Mouse (Mus musculus) thymus, postnatal 36 days (tissue): Measurements from ENCODE around the gene Qrich2.
A peak's percentile ranks its signal among the peaks of the same experiment; 100 is the strongest.

Source experiments
- DNase-seq, 2 experiments: peaks; one replicate each; pipeline ENCODE4 v3.0.0; 2022; ENCODE audit warnings: mixed read lengths in 2 of 2

Qrich2 gene

DNA sequence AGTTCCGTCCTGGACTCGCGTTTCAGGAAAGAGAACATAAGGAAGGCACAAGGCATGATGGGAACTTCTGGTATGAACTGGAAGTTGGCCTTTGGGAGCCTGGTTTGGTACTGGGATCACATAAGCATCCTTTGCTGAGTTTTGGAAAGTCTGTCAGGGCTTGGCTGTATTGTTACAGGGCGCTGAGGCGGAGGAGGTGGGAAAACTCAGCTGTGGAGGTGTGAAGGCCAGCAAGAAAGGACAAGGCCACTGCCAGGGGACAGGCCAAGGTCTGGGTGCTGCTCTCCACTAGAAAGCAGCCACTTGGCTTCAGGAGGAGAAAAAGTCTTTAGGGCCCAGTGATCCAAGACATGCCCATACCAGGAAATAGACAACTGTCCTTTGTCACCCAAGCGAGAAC, 22.7 kb downstream of the Qrich2 start:
- no peak for DNase-seq

GRCm38 (mm10) chr11:116442867-116443177, 23.2 kb downstream of the Qrich2 start:
- DNase-seq, result no peak

GRCm38 (mm10) chr11:116442129-116442866, 23.7 kb downstream of the Qrich2 start:
- no peak for DNase-seq

DNA sequence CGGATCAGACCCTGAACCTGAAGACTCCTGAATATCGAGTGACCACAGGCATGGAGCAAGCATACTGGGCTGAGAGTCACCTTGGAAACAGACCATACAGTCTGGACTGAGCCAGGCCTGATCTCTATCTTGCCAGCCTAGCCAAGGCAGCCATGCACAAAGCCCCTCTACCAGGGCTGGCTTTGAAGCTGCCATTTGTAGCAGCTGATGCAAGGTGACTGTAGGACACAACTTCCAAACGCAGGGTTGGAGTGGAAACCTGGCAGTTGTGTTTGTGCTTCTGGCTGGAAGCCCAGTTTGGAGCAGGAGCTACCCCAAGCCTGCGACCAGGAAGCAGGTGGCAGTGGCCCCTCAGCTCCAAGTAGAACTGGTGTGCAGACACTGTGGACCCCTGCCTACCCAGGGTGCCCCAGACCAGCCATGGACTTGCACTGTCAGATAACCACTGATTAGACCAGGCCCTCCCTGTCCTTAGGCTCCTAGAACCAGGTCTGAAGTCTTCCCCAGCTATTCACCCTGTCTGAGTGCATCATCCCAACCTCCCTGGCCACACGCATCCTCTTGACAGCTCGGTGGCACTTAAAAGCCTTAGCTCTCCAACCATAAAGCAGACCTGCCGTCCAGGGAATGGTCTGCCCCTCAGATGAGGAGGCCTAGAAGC, 25.5 kb downstream of the Qrich2 start:
- no peak for DNase-seq

DNA sequence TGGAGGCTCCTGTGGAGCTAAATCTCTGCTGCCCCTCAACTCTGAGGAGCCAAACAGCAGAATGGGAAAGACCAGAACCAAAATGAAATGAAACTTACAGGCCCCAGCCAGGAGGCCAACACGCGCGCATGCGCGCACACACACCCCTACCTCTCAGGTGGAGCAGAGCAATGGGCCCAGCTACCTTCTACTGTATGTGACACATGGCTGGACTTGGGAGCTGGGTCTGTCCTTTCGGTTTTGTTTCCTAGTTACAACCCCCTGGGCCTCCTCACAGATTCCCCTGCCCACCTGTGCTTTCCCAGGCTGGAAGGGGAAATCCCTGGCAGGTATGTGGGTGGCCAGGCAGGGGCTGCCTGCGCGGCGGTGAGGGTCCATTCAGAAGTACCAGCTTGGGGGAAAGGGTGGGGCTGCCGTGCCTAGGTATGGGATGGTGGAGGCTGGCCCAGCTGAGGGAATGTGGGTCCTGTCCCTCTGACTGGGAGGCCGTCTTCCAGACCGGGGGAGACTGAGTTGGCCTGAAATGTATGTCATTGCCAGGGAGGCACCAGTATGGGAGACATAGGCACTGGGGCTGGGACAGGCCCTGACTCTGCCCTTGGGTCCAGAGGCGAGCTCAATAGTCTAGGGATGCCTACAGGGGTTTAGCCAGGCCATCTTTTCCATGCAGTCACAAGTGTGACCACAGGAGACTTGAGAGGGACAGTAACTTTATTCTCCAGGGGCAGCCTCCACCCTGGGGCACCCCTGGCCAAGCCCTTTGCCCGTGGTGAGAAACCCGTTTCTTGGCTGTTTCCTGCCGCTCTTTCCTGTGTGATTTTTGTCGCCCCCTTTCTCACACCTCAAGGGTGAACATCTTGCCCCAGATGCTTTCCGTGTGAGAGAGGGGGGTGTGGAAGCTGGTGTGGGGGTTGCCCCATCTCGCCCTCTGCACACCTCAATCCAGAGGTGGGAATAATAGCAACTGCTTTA, 26.5 kb downstream of the Qrich2 start:
- DNase-seq, result peak; percentile 50 to 64

- DNase-seq, result no peak
Observed at GRCm38 (mm10) chr11:116437541-116437940, 28.5 kb downstream of the Qrich2 start.

GRCm38 (mm10) chr11:116436725-116437331, 29.2 kb downstream of the Qrich2 start:
- no peak for DNase-seq

- DNase-seq, result no peak
Observed at GRCm38 (mm10) chr11:116435992-116436724, 29.9 kb downstream of the Qrich2 start.

DNA sequence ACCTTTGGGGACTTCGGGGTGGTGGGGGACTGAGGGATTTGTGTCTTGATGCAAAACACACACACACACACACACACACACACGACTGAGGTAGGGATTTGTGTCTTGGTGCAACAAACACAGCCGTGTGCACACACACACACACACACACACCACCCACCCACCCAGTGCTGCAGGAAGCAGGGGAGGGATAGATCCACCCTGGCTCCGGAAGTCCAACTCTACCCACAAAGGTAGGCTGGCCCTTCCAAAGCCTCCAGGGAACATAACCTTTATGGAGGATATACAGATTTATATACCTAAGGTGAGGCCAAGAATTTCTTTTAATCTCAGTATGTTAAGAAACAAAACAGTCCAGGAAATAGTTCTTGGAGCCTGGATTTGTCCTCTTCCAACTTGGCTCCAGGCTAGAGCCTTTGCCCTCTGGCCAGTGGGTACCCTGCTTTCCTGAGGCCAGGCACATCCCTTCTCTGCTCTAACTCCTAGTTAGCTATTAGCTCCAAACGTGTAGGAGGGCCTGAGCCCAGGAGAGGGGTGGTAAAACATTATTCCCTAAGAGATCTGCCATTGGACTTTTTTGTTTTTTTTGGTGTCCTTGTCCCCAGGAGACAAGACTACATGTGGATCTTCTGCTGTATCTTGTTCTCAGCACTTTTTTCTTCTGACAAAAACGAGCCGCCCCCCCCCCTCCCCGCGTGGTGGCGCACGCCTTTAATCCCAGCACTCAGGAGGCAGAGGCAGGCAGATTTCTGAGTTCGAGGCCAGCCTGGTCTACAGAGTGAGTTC, 30.9 kb downstream of the Qrich2 start:
- peak in 1 of 2 experiments; percentile 51 for DNase-seq

- DNase-seq, result peak; percentile 72 to 74
Observed at GRCm38 (mm10) chr11:116434287-116434966, 31.6 kb downstream of the Qrich2 start.

DNA sequence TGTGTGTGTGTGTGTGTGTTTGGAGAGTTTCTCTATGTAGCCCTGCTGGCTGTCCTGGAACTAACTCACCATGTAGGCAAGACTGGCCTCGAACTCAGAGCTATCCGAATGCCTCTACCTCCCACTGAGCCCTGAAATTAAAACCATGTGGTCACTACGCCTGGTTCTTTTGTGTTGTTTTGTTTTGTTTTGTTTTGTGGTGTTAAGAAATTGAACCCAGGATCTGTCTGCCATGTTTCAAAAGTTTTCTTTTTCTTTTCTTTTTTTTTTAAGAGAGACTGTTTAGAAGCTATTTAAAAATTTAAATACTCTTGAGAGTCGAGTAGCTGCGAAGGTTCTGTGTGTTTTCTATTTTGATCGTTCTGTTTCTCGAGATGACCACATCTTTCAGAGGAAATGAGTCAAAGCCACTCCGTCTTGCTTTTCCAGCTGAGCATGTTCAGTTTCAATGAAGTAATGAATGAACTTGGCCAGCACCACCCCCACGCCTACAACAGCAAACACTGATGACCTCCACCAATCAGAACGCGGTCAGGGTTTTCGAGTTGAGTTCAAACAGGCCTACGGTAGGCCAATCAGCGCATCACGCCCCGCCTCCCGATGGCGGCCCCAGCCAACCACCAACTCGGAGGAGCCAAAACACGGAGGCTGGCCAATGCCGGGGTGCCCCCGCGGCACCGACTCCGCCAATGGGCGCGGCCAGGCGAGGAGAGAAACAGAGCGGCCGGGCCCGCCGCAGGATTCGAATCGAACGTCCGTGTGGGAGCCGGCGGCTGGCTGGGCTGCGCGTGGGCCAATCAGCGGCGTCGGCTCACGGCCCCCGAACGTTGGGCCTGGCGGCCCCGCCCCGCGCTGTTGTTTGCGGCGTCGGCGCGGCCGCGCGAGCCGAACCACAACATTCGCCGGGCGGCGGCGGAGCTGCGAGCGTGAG, 32.4 kb downstream of the Qrich2 start, which contains the start of gene Ubald2:
Gene Ubald2, plus strand, starts transcription at position 739 of the 931 bp plus-strand sequence.
- peak; percentile 98 to 100 for DNase-seq

DNA sequence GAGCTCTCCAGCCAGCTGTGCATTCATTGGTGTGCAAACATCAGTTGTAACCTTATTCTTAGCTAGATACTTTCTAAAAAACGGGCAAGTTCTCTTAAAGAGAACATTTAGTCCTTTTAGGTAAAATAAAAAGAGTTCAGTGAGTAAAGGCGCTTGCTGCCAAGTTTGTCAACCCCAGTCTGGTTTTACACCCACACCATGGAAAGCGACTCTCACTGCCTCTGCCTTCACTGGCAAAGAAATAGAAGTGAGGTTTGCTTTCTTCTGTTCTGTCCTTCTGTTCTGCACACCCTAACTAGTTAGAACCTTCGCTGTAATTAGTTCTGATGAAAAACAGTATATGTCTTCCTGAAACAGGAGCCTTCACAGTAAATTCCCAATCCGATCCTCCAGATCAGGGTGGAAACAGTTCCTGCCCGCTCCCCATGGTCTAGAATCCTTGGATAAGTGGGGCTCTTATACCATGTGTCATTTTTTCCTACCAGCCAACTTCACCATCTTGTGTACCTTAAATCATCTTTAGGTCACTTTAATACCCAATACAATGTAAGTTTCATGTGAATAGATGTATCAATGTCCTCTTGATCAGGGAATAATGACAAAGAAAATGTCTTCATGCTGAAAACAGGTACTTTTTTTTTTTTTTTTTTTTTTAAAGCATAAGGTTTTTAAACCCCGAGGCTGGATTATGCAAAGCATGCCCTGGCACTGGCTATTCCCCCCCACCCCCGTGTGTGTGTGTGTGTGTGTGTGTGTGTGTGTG, 33.3 kb downstream of the Qrich2 start:
- DNase-seq, result no peak

GRCm38 (mm10) chr11:116432127-116432526, 33.9 kb downstream of the Qrich2 start:
- no peak for DNase-seq

DNA sequence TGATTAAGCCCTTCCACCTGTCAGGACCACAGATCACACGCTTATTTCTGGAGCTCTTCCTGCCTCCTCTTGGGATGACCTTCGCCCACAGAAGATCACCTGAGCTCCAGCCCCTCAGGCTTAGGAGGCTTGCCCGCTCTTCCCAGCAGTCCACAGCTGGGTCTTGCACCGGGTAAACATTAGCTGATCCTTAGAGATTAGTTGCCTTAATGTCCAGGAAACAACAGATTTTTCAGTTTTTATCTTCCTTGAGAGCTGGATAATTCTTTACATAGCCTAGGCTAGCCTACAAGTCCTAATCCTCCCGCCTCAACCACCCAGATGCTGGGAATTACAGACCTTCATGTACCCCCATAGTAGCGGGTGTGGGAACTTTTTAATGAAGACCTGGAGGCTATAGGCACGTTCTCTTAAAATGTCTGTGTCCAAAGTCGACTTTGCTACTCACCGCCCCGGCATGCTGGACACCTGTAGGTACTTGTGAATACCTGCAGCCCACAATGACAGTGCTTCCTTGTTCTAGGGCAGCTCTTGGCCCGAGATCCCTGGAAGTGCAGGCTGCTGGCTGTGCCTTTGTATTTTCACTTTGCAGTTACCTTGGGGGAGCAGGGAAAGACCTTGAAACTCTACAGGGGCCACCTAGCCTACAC, 34.5 kb downstream of the Qrich2 start:
- no peak for DNase-seq

- no peak for DNase-seq
Observed at GRCm38 (mm10) chr11:116430723-116431427, 35.2 kb downstream of the Qrich2 start.

GRCm38 (mm10) chr11:116429862-116430613, 36.0 kb downstream of the Qrich2 start:
- DNase-seq, result no peak
